Mouse (Mus musculus) testis, postnatal 10 days (tissue): ENCODE measurements around the gene Ncoa3.

Source experiments
- DNase-seq: peaks from one replicate; pipeline ENCODE4 v3.0.0; 2021; ENCODE audit warnings: low spot score

The Ncoa3 gene

GRCm38 (mm10) chr2:165970767-165971166, 21.7 kb upstream of the Ncoa3 start:
- no peak for DNase-seq

GRCm38 (mm10) chr2:165974383-165974782, 18.1 kb upstream of the Ncoa3 start:
- DNase-seq, result no peak

- no peak for DNase-seq
These were observed 16.2 kb upstream of the Ncoa3 start for GRCm38 (mm10) chr2:165976186-165976585.

GRCm38 (mm10) chr2:165976874-165977273, 15.6 kb upstream of the Ncoa3 start:
- no peak for DNase-seq

GRCm38 (mm10) chr2:165978119-165978518, 14.3 kb upstream of the Ncoa3 start:
- no peak for DNase-seq

GRCm38 (mm10) chr2:165981248-165981977, 11.0 kb upstream of the Ncoa3 start:
- no peak for DNase-seq

- DNase-seq, result peak; percentile 73
These were observed 9.7 kb upstream of the Ncoa3 start for GRCm38 (mm10) chr2:165982512-165983389.

- no peak for DNase-seq
These were observed 8.1 kb upstream of the Ncoa3 start for GRCm38 (mm10) chr2:165984318-165984717.

- no peak for DNase-seq
These were observed 7.5 kb upstream of the Ncoa3 start for GRCm38 (mm10) chr2:165984891-165985290.

GRCm38 (mm10) chr2:165985581-165985980, 6.9 kb upstream of the Ncoa3 start:
- DNase-seq, result no peak

- peak; percentile 70 for DNase-seq
These were observed 5.4 kb upstream of the Ncoa3 start for GRCm38 (mm10) chr2:165986921-165987453.

- no peak for DNase-seq
These were observed 901 bp downstream of the Ncoa3 start for GRCm38 (mm10) chr2:165993173-165993900.

- DNase-seq, result no peak
These were observed 1.9 kb downstream of the Ncoa3 start for GRCm38 (mm10) chr2:165994341-165994740.

- DNase-seq, result no peak
These were observed 3.3 kb downstream of the Ncoa3 start for GRCm38 (mm10) chr2:165995711-165996110.

- DNase-seq, result no peak
These were observed 3.7 kb downstream of the Ncoa3 start for GRCm38 (mm10) chr2:165996130-165996529.

- no peak for DNase-seq
These were observed 5.0 kb downstream of the Ncoa3 start for GRCm38 (mm10) chr2:165997256-165997967.

GRCm38 (mm10) chr2:165998969-165999368, 6.5 kb downstream of the Ncoa3 start:
- DNase-seq, result no peak

- DNase-seq, result no peak
These were observed 7.4 kb downstream of the Ncoa3 start for GRCm38 (mm10) chr2:165999790-166000189.

GRCm38 (mm10) chr2:166000242-166000641, 7.8 kb downstream of the Ncoa3 start:
- no peak for DNase-seq

GRCm38 (mm10) chr2:166000769-166001168, 8.3 kb downstream of the Ncoa3 start:
- DNase-seq, result no peak

GRCm38 (mm10) chr2:166001362-166001761, 8.9 kb downstream of the Ncoa3 start:
- DNase-seq, result no peak

- no peak for DNase-seq
These were observed 9.3 kb downstream of the Ncoa3 start for GRCm38 (mm10) chr2:166001768-166002167.
